8 mouse cellular contexts compared by ENCODE assay signal in the genomic region with DNA sequence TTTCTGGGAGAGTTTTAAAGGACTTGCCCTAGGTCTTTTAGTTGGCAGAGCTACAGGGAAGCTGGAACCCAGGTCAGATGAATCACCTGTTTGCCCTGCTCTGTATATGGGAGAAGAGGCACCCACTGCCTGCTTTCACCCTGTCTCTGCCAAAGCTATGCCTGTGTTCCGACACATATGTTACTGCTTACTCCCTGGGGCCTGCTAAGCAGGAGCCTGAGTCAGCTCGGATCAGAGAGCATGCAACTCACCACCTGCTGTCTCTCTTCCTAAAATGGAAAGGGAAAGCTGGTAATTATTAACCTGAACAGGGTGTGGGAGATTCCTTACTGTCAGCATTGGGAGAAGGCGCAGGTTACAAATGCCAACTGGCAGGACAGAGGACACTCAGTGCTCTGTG. TPM values are rescaled to one million over a fixed set of nuclear protein-coding genes. Genes with fewer than 3 reads are reported as not detected.
DNase-seq lines count a peak whose midpoint lies in the region; ATAC-seq and TF ChIP-seq lines count a peak whose summit lies in the region.

No protein-coding gene starts in this region.

- DNase-seq in retina, postnatal 1 day, result peak; percentile 27
- DNase-seq in retina, embryonic 14.5 days (ENCODE audit: low spot score), result no peak
- DNase-seq in cerebellum, postnatal 36 days, result peak; percentile 42 to 64
- no peak for DNase-seq in hindbrain, embryonic 14.5 days (ENCODE audit: low spot score)
- DNase-seq in liver, adult 2 months (ENCODE audit: extremely low read depth, low read depth, low spot score), result peak; percentile 99
- DNase-seq in skeletal muscle tissue, adult 2 months (ENCODE audit: low read depth, low spot score), result peak; percentile 91
- no peak for DNase-seq in left cerebral cortex, adult 18-20 months (ENCODE audit: low spot score in 2 of 2)
- DNase-seq in Muller cell, postnatal 12 days (ENCODE audit: inconsistent ontology term), result no peak

- no peak for ATAC-seq in hindbrain, embryonic 14.5 days (ENCODE audit: low FRiP score)

- H3K4me1 ChIP-seq in hindbrain, embryonic 14.5 days (replicated peaks; ENCODE audit: control insufficient read depth, insufficient read depth, low read length), result peaks cover 17% of the 10 kb centered on the region
- peaks cover 13% of the 10 kb centered on the region for H3K4me1 ChIP-seq in liver, adult 2 months (ENCODE audit: control insufficient read depth, insufficient read depth, low read length)

- no peaks in the 10 kb centered on the region for H3K9me3 ChIP-seq in hindbrain, embryonic 14.5 days (ENCODE audit: control insufficient read depth, low read length)

- peak overlapping the region; percentile 59 for H3K4me2 ChIP-seq in hindbrain, embryonic 14.5 days (replicated peaks)

- 21% methylated on average over 3 of the region's 3 CpGs for WGBS in hindbrain, embryonic 14.5 days
- WGBS in liver, adult 2 months, result 20% methylated on average over 3 of the region's 3 CpGs

- no peaks in the 10 kb centered on the region for H3K79me2 ChIP-seq in liver, adult 2 months (ENCODE audit: control insufficient read depth, insufficient read depth, low read length)

- no peak for TF ChIP-seq CTCF in liver, adult 2 months (IDR thresholded peaks at IDR 0.05; ENCODE audit: low read depth, low read length)

- 0 out of 2 replicates have a peak overlapping the region, but pooled peaks have one; percentile 67 for H3K9ac ChIP-seq in hindbrain, embryonic 14.5 days
- H3K9ac ChIP-seq in liver, adult 2 months (ENCODE audit: low read depth, low read length), result peak overlapping the region; percentile 52

- no peaks in the 10 kb centered on the region for H3K36me3 ChIP-seq in hindbrain, embryonic 14.5 days (replicated peaks; ENCODE audit: control insufficient read depth, insufficient read depth)
- no peaks in the 10 kb centered on the region for H3K36me3 ChIP-seq in liver, adult 2 months (ENCODE audit: control insufficient read depth, insufficient read depth, low read length)

- H3K27ac ChIP-seq in hindbrain, embryonic 14.5 days, result peak overlapping the region; percentile 96
- H3K27ac ChIP-seq in liver, adult 2 months (replicated peaks; ENCODE audit: insufficient read depth, low read depth, low read length), result peak overlapping the region; percentile 85

- 0 out of 2 replicates have a peak, but pooled peaks have one; percentile 18 for TF ChIP-seq POLR2A in liver, adult 2 months (IDR thresholded peaks at IDR 0.05; ENCODE audit: extremely low read depth, insufficient read depth, low read length)

- no peaks in the 10 kb centered on the region for H3K27me3 ChIP-seq in hindbrain, embryonic 14.5 days (ENCODE audit: control insufficient read depth, insufficient read depth, low read length)
- H3K27me3 ChIP-seq in liver, adult 2 months (ENCODE audit: control insufficient read depth, insufficient read depth, low read length), result no peaks in the 10 kb centered on the region

- peak overlapping the region; percentile 47; the same call in 1 of the 2 replicates for H3K4me3 ChIP-seq in hindbrain, embryonic 14.5 days (replicated peaks; ENCODE audit: low read length)
- H3K4me3 ChIP-seq in liver, adult 2 months (ENCODE audit: insufficient read depth, low read depth, low read length), result no peak overlapping the region

RNA-seq across cellular contexts. Expression of a gene that starts 2.2 kb away (rescaled TPM):
- polyA plus RNA-seq in hindbrain, embryonic 14.5 days (2014; fragmentation: Nextera tagmentation; extraction: Ambion mirVana), result 111 and 115 TPM in 2 replicates
- 38.4 and 43.3 TPM in 2 replicates for total RNA-seq in liver, adult 2 months (2014; rRNA removed)
- polyA plus RNA-seq in liver, adult 2 months (2012; rRNA removed), result 10.7 and 12.1 TPM in 2 replicates
- total RNA-seq in left cerebral cortex, adult 18-20 months (2021), result 10 to 100 TPM; 44.1 to 49.8 TPM

RNA-seq across cellular contexts. Expression of a gene that starts 59.5 kb away (rescaled TPM):
- 626 and 634 TPM in 2 replicates for polyA plus RNA-seq in hindbrain, embryonic 14.5 days (2014; fragmentation: Nextera tagmentation; extraction: Ambion mirVana)
- 222 and 288 TPM in 2 replicates for total RNA-seq in liver, adult 2 months (2014; rRNA removed)
- polyA plus RNA-seq in liver, adult 2 months (2012; rRNA removed), result 269 and 371 TPM in 2 replicates
- total RNA-seq in left cerebral cortex, adult 18-20 months (2021), result 100 to 1,000 TPM; 557 to 570 TPM

Comparison
In these comparisons a context has a peak if more than half of its experiments do, and no peak if none do; other contexts are left out.
1. DNase-seq: peak in retina, postnatal 1 day (single experiment), cerebellum, postnatal 36 days (2 of 2), liver, adult 2 months (single experiment) and skeletal muscle tissue, adult 2 months (single experiment); none in retina, embryonic 14.5 days (single experiment), hindbrain, embryonic 14.5 days (single experiment), left cerebral cortex, adult 18-20 months (0 of 2) and Muller cell, postnatal 12 days (single experiment).